Mouse (Mus musculus) fibroblast of lung, adult 2 months (primary cell): ENCODE data around the gene Csdc2.
"Not testable (repeated sequence)": the region's sequence is repeated elsewhere in the genome, so short reads cannot be mapped to it uniquely, and the experiment has no call there.

Experiments used
- DNase-seq: peaks from one replicate; pipeline ENCODE4 v3.0.0-alpha.2; 2011; ENCODE audit warnings: low read depth

The Csdc2 gene

GRCm38 (mm10) chr15:81955414-81955813 lies 18.9 kb downstream of the Csdc2 start:
- no peak for DNase-seq

GRCm38 (mm10) chr15:81956457-81956856 lies 19.9 kb downstream of the Csdc2 start:
- DNase-seq = no peak

GRCm38 (mm10) chr15:81957598-81957997 lies 21.0 kb downstream of the Csdc2 start:
- no peak for DNase-seq

- no peak for DNase-seq
Observed at GRCm38 (mm10) chr15:81958906-81959305, 22.3 kb downstream of the Csdc2 start.

- DNase-seq = peak; percentile 83
Observed at GRCm38 (mm10) chr15:81960171-81961077, 23.9 kb downstream of the Csdc2 start, which contains the start of gene Pmm1. Pmm1 (minus strand) TSS chr15:81960930.

- DNase-seq = no peak
Observed at GRCm38 (mm10) chr15:81961078-81961451, 24.5 kb downstream of the Csdc2 start.

- DNase-seq = no peak
Observed at GRCm38 (mm10) chr15:81964262-81964661, 27.7 kb downstream of the Csdc2 start.

- no peak for DNase-seq
Observed at GRCm38 (mm10) chr15:81964980-81965545, 28.5 kb downstream of the Csdc2 start.

GRCm38 (mm10) chr15:81966062-81966829 lies 29.7 kb downstream of the Csdc2 start:
- no peak for DNase-seq

GRCm38 (mm10) chr15:81967821-81968220 lies 31.3 kb downstream of the Csdc2 start:
- DNase-seq = no peak

- DNase-seq = no peak
Observed at GRCm38 (mm10) chr15:81968447-81968846, 31.9 kb downstream of the Csdc2 start.

- DNase-seq = no peak
Observed at GRCm38 (mm10) chr15:81969173-81969572, 32.6 kb downstream of the Csdc2 start.

GRCm38 (mm10) chr15:81969635-81970034 lies 33.1 kb downstream of the Csdc2 start:
- not testable (repeated sequence) for DNase-seq

- DNase-seq = not testable (repeated sequence)
Observed at GRCm38 (mm10) chr15:81970498-81970897, 33.9 kb downstream of the Csdc2 start.

GRCm38 (mm10) chr15:81975156-81975555 lies 38.6 kb downstream of the Csdc2 start:
- DNase-seq = not testable (repeated sequence)

GRCm38 (mm10) chr15:81980321-81980720 lies 43.8 kb downstream of the Csdc2 start, which contains the start of gene 1700029P11Rik:
1700029P11Rik (plus strand) TSS chr15:81980540.
- DNase-seq = no peak

- no peak for DNase-seq
Observed at GRCm38 (mm10) chr15:81982173-81982572, 45.6 kb downstream of the Csdc2 start.

GRCm38 (mm10) chr15:81985267-81986161 lies 49.0 kb downstream of the Csdc2 start:
- peak; percentile 88 for DNase-seq

- DNase-seq = no peak
Observed at GRCm38 (mm10) chr15:81987646-81988045, 51.1 kb downstream of the Csdc2 start, which contains the start of gene Xrcc6. Xrcc6 (plus strand) TSS chr15:81987835.

GRCm38 (mm10) chr15:81989371-81990062 lies 53.0 kb downstream of the Csdc2 start:
- DNase-seq = peak; percentile 71

- DNase-seq = no peak
Observed at GRCm38 (mm10) chr15:81990549-81990948, 54.0 kb downstream of the Csdc2 start.
